Mouse (Mus musculus) forebrain, embryonic 10.5 days (tissue): ENCODE measurements at regions not wholly inside any gene's neighbourhood (a gene's known extent, or its start where the extent isn't known, plus 50 kb on each side); places are given as distances from the start of the nearest gene placed in this dataset.
A peak's percentile ranks its signal among the peaks of the same experiment; 100 is the strongest.

Experiments
- DNase-seq: peaks from one replicate; pipeline ENCODE4 v3.0.0-alpha.2; 2017; ENCODE audit warnings: low spot score; ENCODE audit errors: extremely low spot score
- H3K27ac ChIP-seq: fragments of 300-500 bp; sonication (generic); 2 replicates; pipeline ENCODE4 v1.5.1; 2016; ENCODE audit warnings: mild to moderate bottlenecking
- H3K27me3 ChIP-seq: fragments of 300-500 bp; sonication (generic); 2 replicates; pipeline ENCODE4 v1.6.1; 2016; ENCODE audit warnings: mild to moderate bottlenecking; ENCODE audit not compliant: poor library complexity, severe bottlenecking
- H3K36me3 ChIP-seq: fragments of 300-500 bp; sonication (generic); replicated peaks from 2 replicates; pipeline ENCODE4 v1.6.1; 2016; ENCODE audit warnings: mild to moderate bottlenecking, moderate library complexity
- H3K4me1 ChIP-seq: fragments of 300-500 bp; sonication (generic); 2 replicates; pipeline ENCODE4 v1.6.1; 2016
- H3K4me3 ChIP-seq: fragments of 300-500 bp; sonication (generic); 2 replicates; pipeline ENCODE4 v1.5.1; 2016; ENCODE audit warnings: mild to moderate bottlenecking, moderate library complexity
- H3K9me3 ChIP-seq: fragments of 300-500 bp; sonication (generic); 2 replicates; pipeline ENCODE4 v1.6.1; 2016; ENCODE audit warnings: mild to moderate bottlenecking, moderate library complexity
- WGBS: fragments of 180-500 bp; shearing (Covaris S2); methylation state at CpG from one replicate; pipeline ENCODE4 v1.1.7; 2016; 5-methylcytosine and 5-hydroxymethylcytosine counted together

- no peaks in the 10 kb centered on the region for H3K27me3 ChIP-seq
- WGBS: 32% methylated on average over 2 of the region's 2 CpGs
- H3K27ac ChIP-seq: peak overlapping the region; percentile 87
- H3K4me3 ChIP-seq: peak overlapping the region; percentile 16; the same call in 1 of the 2 replicates
- H3K4me1 ChIP-seq: peaks cover 63% of the 10 kb centered on the region
- DNase-seq: no peak
- H3K9me3 ChIP-seq: no peaks in the 10 kb centered on the region
- H3K36me3 ChIP-seq: no peaks in the 10 kb centered on the region
Measured at GRCm38 (mm10) chr13:28722074-28722473, 231.4 kb downstream of the Sox4 start.

GRCm38 (mm10) chr13:28721548-28721981 is 231.9 kb downstream of the Sox4 start:
- H3K4me1 ChIP-seq: peaks cover 68% of the 10 kb centered on the region
- H3K9me3 ChIP-seq: no peaks in the 10 kb centered on the region
- no peaks in the 10 kb centered on the region for H3K36me3 ChIP-seq
- peak overlapping the region; percentile 16; the same call in 1 of the 2 replicates for H3K4me3 ChIP-seq
- no peak for DNase-seq
- H3K27me3 ChIP-seq: no peaks in the 10 kb centered on the region
- H3K27ac ChIP-seq: peak overlapping the region; percentile 87
- 63% methylated on average over 11 of the region's 11 CpGs for WGBS

- peak; percentile 21 for DNase-seq
- H3K27me3 ChIP-seq: no peaks in the 10 kb centered on the region
- peak overlapping the region; percentile 16; the same call in 1 of the 2 replicates for H3K4me3 ChIP-seq
- H3K9me3 ChIP-seq: no peaks in the 10 kb centered on the region
- H3K27ac ChIP-seq: peak overlapping the region; percentile 87
- WGBS: 42% methylated on average over 11 of the region's 11 CpGs
- no peaks in the 10 kb centered on the region for H3K36me3 ChIP-seq
- H3K4me1 ChIP-seq: peaks cover 70% of the 10 kb centered on the region
Measured at GRCm38 (mm10) chr13:28720639-28721239, 232.8 kb downstream of the Sox4 start.

- no peak overlapping the region for H3K4me3 ChIP-seq
- peaks cover 70% of the 10 kb centered on the region for H3K4me1 ChIP-seq
- peak overlapping the region; percentile 87; the same call in 1 of the 2 replicates for H3K27ac ChIP-seq
- no peak for DNase-seq
- WGBS: 79% methylated on average over 11 of the region's 11 CpGs
- H3K27me3 ChIP-seq: no peaks in the 10 kb centered on the region
- H3K9me3 ChIP-seq: no peaks in the 10 kb centered on the region
- no peaks in the 10 kb centered on the region for H3K36me3 ChIP-seq
Measured at GRCm38 (mm10) chr13:28720169-28720568, 233.3 kb downstream of the Sox4 start.

- 20% methylated on average over 5 of the region's 5 CpGs for WGBS
- Histone ChIP-seq H3K36me3 (no peaks in the 10 kb centered on the region), H3K27ac (peak overlapping the region; percentile 88), H3K9me3 (no peaks in the 10 kb centered on the region), H3K27me3 (no peaks in the 10 kb centered on the region), H3K4me3 (no peak overlapping the region), H3K4me1 (peaks cover 70% of the 10 kb centered on the region)
- peak; percentile 33 for DNase-seq
Measured at GRCm38 (mm10) chr13:28718868-28719265, 234.6 kb downstream of the Sox4 start.

- Histone ChIP-seq H3K4me1 (peaks cover 69% of the 10 kb centered on the region), H3K4me3 (peak overlapping the region; percentile 12; the same call in 1 of the 2 replicates)
Measured at GRCm38 (mm10) chr13:28718169-28718867, 235.2 kb downstream of the Sox4 start.

GRCm38 (mm10) chr13:28717404-28717803 is 236.1 kb downstream of the Sox4 start:
- Histone ChIP-seq H3K36me3 (no peaks in the 10 kb centered on the region), H3K4me3 (no peak overlapping the region; the same call in 1 of the 2 replicates), H3K9me3 (no peaks in the 10 kb centered on the region), H3K4me1 (peaks cover 60% of the 10 kb centered on the region), H3K27me3 (no peaks in the 10 kb centered on the region), H3K27ac (peak overlapping the region; percentile 88)
- 96% methylated on average over 4 of the region's 4 CpGs for WGBS
- no peak for DNase-seq

More at GRCm38 (mm10) chr13:28718169-28718867, 235.2 kb downstream of the Sox4 start:
- 7% methylated on average over 11 of the region's 11 CpGs for WGBS
- DNase-seq: peak; percentile 66
- Histone ChIP-seq H3K36me3 (no peaks in the 10 kb centered on the region), H3K27ac (peak overlapping the region; percentile 88), H3K9me3 (no peaks in the 10 kb centered on the region), H3K27me3 (no peaks in the 10 kb centered on the region)

- WGBS: 75% methylated on average over 7 of the region's 7 CpGs
- Histone ChIP-seq H3K27me3 (no peaks in the 10 kb centered on the region), H3K9me3 (no peaks in the 10 kb centered on the region), H3K4me1 (peaks cover 12% of the 10 kb centered on the region), H3K27ac (no peak overlapping the region), H3K36me3 (peaks cover 6% of the 10 kb centered on the region; the same call in 1 of the 2 replicates), H3K4me3 (no peak overlapping the region)
- DNase-seq: no peak
Measured at GRCm38 (mm10) chr13:28709966-28710365, 243.5 kb downstream of the Sox4 start.

GRCm38 (mm10) chr13:28701309-28701708 is 252.2 kb downstream of the Sox4 start:
- Histone ChIP-seq H3K27me3 (no peaks in the 10 kb centered on the region), H3K9me3 (no peaks in the 10 kb centered on the region), H3K4me3 (no peak overlapping the region), H3K36me3 (peaks cover 6% of the 10 kb centered on the region; the same call in 1 of the 2 replicates), H3K27ac (no peak overlapping the region), H3K4me1 (peaks cover 25% of the 10 kb centered on the region)
- 66% methylated on average over 1 of the region's 1 CpGs for WGBS
- DNase-seq: no peak

GRCm38 (mm10) chr13:28700081-28700480 is 253.4 kb downstream of the Sox4 start:
- H3K9me3 ChIP-seq: no peaks in the 10 kb centered on the region
- no peaks in the 10 kb centered on the region for H3K27me3 ChIP-seq
- no peak overlapping the region for H3K27ac ChIP-seq
- WGBS: 83% methylated on average over 3 of the region's 3 CpGs
- peaks cover 26% of the 10 kb centered on the region for H3K4me1 ChIP-seq
- no peak overlapping the region for H3K4me3 ChIP-seq
- no peaks in the 10 kb centered on the region for H3K36me3 ChIP-seq
- no peak for DNase-seq

- H3K4me3 ChIP-seq: no peak overlapping the region
- 86% methylated on average over 4 of the region's 4 CpGs for WGBS
- H3K27me3 ChIP-seq: no peaks in the 10 kb centered on the region
- peaks cover 26% of the 10 kb centered on the region for H3K4me1 ChIP-seq
- no peaks in the 10 kb centered on the region for H3K9me3 ChIP-seq
- no peak overlapping the region for H3K27ac ChIP-seq
- H3K36me3 ChIP-seq: no peaks in the 10 kb centered on the region
- DNase-seq: no peak
Measured at GRCm38 (mm10) chr13:28699490-28700032, 254.0 kb downstream of the Sox4 start.

GRCm38 (mm10) chr13:28697796-28698678 is 255.5 kb downstream of the Sox4 start:
- Histone ChIP-seq H3K27me3 (no peaks in the 10 kb centered on the region), H3K9me3 (no peaks in the 10 kb centered on the region), H3K36me3 (no peaks in the 10 kb centered on the region), H3K4me3 (no peak overlapping the region), H3K27ac (peak overlapping the region; percentile 78), H3K4me1 (peaks cover 31% of the 10 kb centered on the region)
- DNase-seq: peak; percentile 29
- WGBS: 21% methylated on average over 12 of the region's 12 CpGs
